Mouse (Mus musculus) MEL (cell line): ENCODE results near the gene Robo1. TPM values are rescaled to one million over a fixed set of nuclear protein-coding genes. Genes with fewer than 3 reads are reported as not detected.

ENCODE experiments used
- DNase-seq: peaks from one replicate; pipeline ENCODE4 v3.0.0; 2011; ENCODE audit warnings: low read depth, low spot score
- H3K27ac ChIP-seq: 2 replicates; pipeline ENCODE4 v1.5.1; 2012; ENCODE audit warnings: low read depth, mild to moderate bottlenecking, control low read depth, low read length, moderate library complexity; ENCODE audit not compliant: control insufficient read depth
- H3K27me3 ChIP-seq, 2 experiments: fragments of 150-350 bp in 1 of 2; sonication (generic) in 1 of 2; 2 replicates each; pipeline ENCODE4 v1.6.1; 2012; ENCODE audit warnings: low read length in 2 of 2, mild to moderate bottlenecking in 2 of 2, improper control_type of control experiment in 1 of 2, moderate library complexity in 1 of 2; ENCODE audit not compliant: insufficient read depth in 2 of 2, control insufficient read depth in 1 of 2
- H3K36me3 ChIP-seq, 2 experiments: 2 replicates each; pipeline ENCODE4 v1.6.1; 2012 to 2014; ENCODE audit warnings: low read length in 2 of 2, improper control_type of control experiment in 1 of 2, inconsistent platforms in 1 of 2, mild to moderate bottlenecking in 1 of 2; ENCODE audit not compliant: insufficient read depth in 2 of 2, control insufficient read depth in 1 of 2
- H3K4me1 ChIP-seq, 2 experiments: fragments of 150-350 bp in 1 of 2; sonication (generic) in 1 of 2; 2 replicates each; pipeline ENCODE4 v1.6.1; 2012; ENCODE audit warnings: low read length in 2 of 2, improper control_type of control experiment in 1 of 2, mild to moderate bottlenecking in 1 of 2; ENCODE audit not compliant: insufficient read depth in 2 of 2, control insufficient read depth in 1 of 2
- H3K4me3 ChIP-seq, 2 experiments: fragments of 150-350 bp in 1 of 2; sonication (generic) in 1 of 2; 2 replicates each; pipeline ENCODE4 v1.5.1; 2012; ENCODE audit warnings: low read depth in 2 of 2, low read length in 2 of 2, mild to moderate bottlenecking in 2 of 2, moderate library complexity in 2 of 2, control low read depth in 1 of 2, improper control_type of control experiment in 1 of 2; ENCODE audit not compliant: control insufficient read depth in 1 of 2, insufficient read depth in 1 of 2
- H3K79me2 ChIP-seq: 2 replicates; pipeline ENCODE4 v1.6.1; 2012; ENCODE audit warnings: mild to moderate bottlenecking, low read length, moderate library complexity; ENCODE audit not compliant: control insufficient read depth, poor library complexity, insufficient read depth
- H3K9ac ChIP-seq: 2 replicates; pipeline ENCODE4 v1.6.1; 2012; ENCODE audit warnings: low read depth, mild to moderate bottlenecking, control low read depth, low read length, moderate library complexity; ENCODE audit not compliant: control insufficient read depth, poor library complexity, severe bottlenecking
- H3K9me3 ChIP-seq: fragments of 150-350 bp; sonication (generic); replicated peaks from 2 replicates; pipeline ENCODE4 v1.6.1; 2012; ENCODE audit warnings: mild to moderate bottlenecking, low read length, improper control_type of control experiment, moderate library complexity; ENCODE audit not compliant: insufficient read depth
- BHLHE40 ChIP-seq: IDR thresholded peaks from 2 replicates; pipeline ENCODE4 v1.6.1; 2012; ENCODE audit warnings: low read depth, mild to moderate bottlenecking, inconsistent platforms, low read length, improper control_type of control experiment, borderline replicate concordance
- CTCF ChIP-seq, 3 experiments: IDR thresholded peaks in 2 of 3; conservative IDR thresholded peaks in 1 of 3; 2 replicates each; pipeline ENCODE4 v1.5.1; 2011 to 2012; ENCODE audit warnings: low read length in 3 of 3, low read depth in 2 of 3, mild to moderate bottlenecking in 2 of 3, improper control_type of control experiment in 1 of 3, inconsistent platforms in 1 of 3, mixed read lengths in 1 of 3, moderate library complexity in 1 of 3; ENCODE audit not compliant: control insufficient read depth in 1 of 3, insufficient read depth in 1 of 3, poor library complexity in 1 of 3, severe bottlenecking in 1 of 3
- ELF1 ChIP-seq: IDR thresholded peaks from 2 replicates; pipeline ENCODE4 v1.6.1; 2014; ENCODE audit warnings: low read depth, mild to moderate bottlenecking, inconsistent platforms, low read length, improper control_type of control experiment, moderate library complexity
- EP300 ChIP-seq, 2 experiments: IDR thresholded peaks; 2 replicates each; pipeline ENCODE4 v1.6.1; 2011; ENCODE audit warnings: improper control_type of control experiment in 2 of 2, low read length in 2 of 2, low read depth in 1 of 2, mild to moderate bottlenecking in 1 of 2
- ETS1 ChIP-seq: IDR thresholded peaks from 2 replicates; pipeline ENCODE4 v1.6.1; 2012; ENCODE audit warnings: low read depth, mild to moderate bottlenecking, inconsistent platforms, low read length, improper control_type of control experiment, moderate library complexity
- GATA1 ChIP-seq: IDR thresholded peaks from 2 replicates; pipeline ENCODE4 v1.6.1; 2011; ENCODE audit warnings: low read depth, low read length, improper control_type of control experiment
- KAT2A ChIP-seq: conservative IDR thresholded peaks from 2 replicates; pipeline ENCODE4 v1.6.1; 2012; ENCODE audit warnings: low read depth, low read length, improper control_type of control experiment, inconsistent platforms
- MAX ChIP-seq: IDR thresholded peaks from 2 replicates; pipeline ENCODE4 v1.6.1; 2011; ENCODE audit warnings: low read length, improper control_type of control experiment
- MAZ ChIP-seq: IDR thresholded peaks from 2 replicates; pipeline ENCODE4 v1.6.1; 2012; ENCODE audit warnings: low read depth, mild to moderate bottlenecking, inconsistent platforms, low read length, improper control_type of control experiment
- MEF2A ChIP-seq: IDR thresholded peaks from 2 replicates; pipeline ENCODE4 v1.6.1; 2014; ENCODE audit warnings: low read depth, mild to moderate bottlenecking, inconsistent platforms, low read length, improper control_type of control experiment; ENCODE audit not compliant: poor library complexity, insufficient replicate concordance, severe bottlenecking; ENCODE audit errors: extremely low read depth
- NRF1 ChIP-seq: IDR thresholded peaks from 2 replicates; pipeline ENCODE4 v1.6.1; 2014; ENCODE audit warnings: low read depth, mild to moderate bottlenecking, inconsistent platforms, low read length, improper control_type of control experiment, moderate library complexity; ENCODE audit not compliant: poor library complexity, insufficient read depth, severe bottlenecking
- POLR2A ChIP-seq, 2 experiments: IDR thresholded peaks; 2 replicates each; pipeline ENCODE4 v1.6.1; 2011 to 2012; ENCODE audit warnings: low read length in 2 of 2, mild to moderate bottlenecking in 2 of 2, control low read depth in 1 of 2, improper control_type of control experiment in 1 of 2, low read depth in 1 of 2, moderate library complexity in 1 of 2; ENCODE audit not compliant: control insufficient read depth in 1 of 2, insufficient read depth in 1 of 2, poor library complexity in 1 of 2
- RAD21 ChIP-seq: IDR thresholded peaks from 2 replicates; pipeline ENCODE4 v1.6.1; 2011; ENCODE audit warnings: mild to moderate bottlenecking, low read depth, low read length, improper control_type of control experiment
- SIN3A ChIP-seq: IDR thresholded peaks from 2 replicates; pipeline ENCODE4 v1.6.1; 2012; ENCODE audit warnings: low read length, improper control_type of control experiment, inconsistent platforms
- SMC3 ChIP-seq: IDR thresholded peaks from 2 replicates; pipeline ENCODE4 v1.6.1; 2011; ENCODE audit warnings: low read depth, low read length, improper control_type of control experiment
- TCF12 ChIP-seq: IDR thresholded peaks from 2 replicates; pipeline ENCODE4 v1.6.1; 2014; ENCODE audit warnings: low read depth, mild to moderate bottlenecking, inconsistent platforms, low read length, improper control_type of control experiment, moderate library complexity
- ZC3H11A ChIP-seq: IDR thresholded peaks from 2 replicates; pipeline ENCODE4 v1.6.1; 2012; ENCODE audit warnings: low read depth, mild to moderate bottlenecking, inconsistent platforms, low read length, improper control_type of control experiment
- ZKSCAN1 ChIP-seq: IDR thresholded peaks from 2 replicates; pipeline ENCODE4 v1.6.1; 2012; ENCODE audit warnings: low read depth, mild to moderate bottlenecking, inconsistent platforms, low read length, improper control_type of control experiment, moderate library complexity
- polyA plus RNA-seq, 2 experiments: library from polyadenylated mRNA; stranded (reverse) in 1 of 2; unstranded in 1 of 2; fragments of >175 nt in 1 of 2; fragments of >200 nt in 1 of 2; gene quantifications; 2 replicates each; pipeline versions ENCODE4 v1.2.1 to v1.2.4; 2012; ENCODE audit warnings: low replicate concordance in 2 of 2, low read depth in 1 of 2; ENCODE audit not compliant: insufficient read length in 2 of 2, insufficient read depth in 1 of 2, missing spikeins in 1 of 2
- total RNA-seq: library from RNA; depleted of rRNA; stranded (reverse); fragments of 300-350 nt; gene quantifications from 2 replicates; pipeline ENCODE4 v1.2.3, GENCODE M21; 2012

Gene Robo1
- total and polyA plus RNA-seq, 3 experiments, result not detected

DNA sequence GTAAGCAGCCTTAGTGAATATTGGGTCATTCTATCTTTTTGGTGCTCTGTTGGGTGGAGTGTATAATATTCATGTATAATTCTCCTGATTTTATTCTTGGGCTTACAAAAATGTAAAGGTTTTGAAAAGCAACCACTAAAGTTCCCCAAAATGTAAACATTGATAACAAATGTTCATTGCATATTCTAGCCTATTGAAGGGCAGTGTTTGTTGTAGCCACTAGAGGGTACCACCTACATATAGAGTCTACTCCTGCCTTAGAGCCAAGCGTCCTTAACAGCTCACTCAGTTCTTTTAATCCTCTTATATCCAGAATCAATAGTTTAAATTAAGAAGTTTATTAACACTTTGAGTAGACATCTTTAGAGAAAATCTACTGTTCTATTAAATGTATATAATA, 306.8 kb downstream of the Robo1 start:
- Histone ChIP-seq H3K4me3 (no peak overlapping the region), H3K4me1 (no peaks in the 10 kb centered on the region), H3K27me3 (no peaks in the 10 kb centered on the region; a peak in 1 of 4 replicates), H3K27ac (no peak overlapping the region), H3K9ac (no peak overlapping the region), H3K9me3 (no peaks in the 10 kb centered on the region)
- TF ChIP-seq SMC3 (peak; percentile 28; the same call in 1 of the 2 replicates), ELF1 (no peak), KAT2A (no peak), MAX (no peak), RAD21 (peak; percentile 15), CTCF (IDR thresholded peaks at IDR 0.05 in 2 of 3, conservative IDR thresholded peaks at IDR 0.05 in 1 of 3; ENCODE audit: control insufficient read depth in 1 of 3, insufficient read depth in 1 of 3, low read depth in 2 of 3, low read length in 3 of 3, poor library complexity in 1 of 3, severe bottlenecking in 1 of 3) (peak in 2 of 3 experiments; percentile 4 to 21; a peak in 1 of 6 replicates)
- TF ChIP-seq, all 39 proteins: peak for 3
- Histone ChIP-seq H3K36me3 (no peaks in the 10 kb centered on the region), H3K79me2 (no peaks in the 10 kb centered on the region)
- DNase-seq, result no peak

DNA sequence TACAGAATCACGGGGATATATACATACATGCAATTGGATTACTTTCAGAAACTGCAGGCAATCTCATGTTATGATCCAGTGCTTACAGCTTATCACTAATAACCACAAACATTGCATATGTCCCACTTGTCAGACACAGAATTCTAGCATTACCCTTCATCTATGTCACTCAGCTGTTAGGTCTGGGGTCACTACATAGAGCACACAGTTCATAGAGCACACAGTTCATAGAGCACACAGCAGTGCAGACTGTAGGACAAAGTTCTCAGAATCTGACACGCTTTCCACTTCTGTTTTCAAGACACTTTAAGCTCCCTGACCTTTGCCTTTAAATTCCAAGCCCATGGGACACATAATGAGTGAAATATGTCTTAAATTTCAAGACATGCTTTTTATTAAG, 307.3 kb downstream of the Robo1 start:
- no peak for TF ChIP-seq TCF12
- no peak for TF ChIP-seq MAX
- no peak for TF ChIP-seq BHLHE40
- TF ChIP-seq ZKSCAN1, result no peak
- TF ChIP-seq EP300 (IDR thresholded peaks at IDR 0.05; ENCODE audit: low read depth in 1 of 2, low read length in 2 of 2), result no peak
- no peak for TF ChIP-seq GATA1
- TF ChIP-seq NRF1, result no peak
- TF ChIP-seq SIN3A, result no peak
- TF ChIP-seq KAT2A, result no peak
- TF ChIP-seq MEF2A, result no peak
- TF ChIP-seq CTCF (IDR thresholded peaks at IDR 0.05 in 2 of 3, conservative IDR thresholded peaks at IDR 0.05 in 1 of 3; ENCODE audit: control insufficient read depth in 1 of 3, insufficient read depth in 1 of 3, low read depth in 2 of 3, low read length in 3 of 3, poor library complexity in 1 of 3, severe bottlenecking in 1 of 3), result no peak
- no peak for TF ChIP-seq ELF1
- TF ChIP-seq MAZ, result no peak
- no peak for TF ChIP-seq ZC3H11A
- TF ChIP-seq ETS1, result no peak
- no peak for TF ChIP-seq POLR2A (IDR thresholded peaks at IDR 0.05; ENCODE audit: control insufficient read depth in 1 of 2, insufficient read depth in 1 of 2, low read depth in 1 of 2, low read length in 2 of 2, poor library complexity in 1 of 2)
- no peak for DNase-seq
- H3K4me1 ChIP-seq, result no peaks in the 10 kb centered on the region
- H3K9me3 ChIP-seq, result no peaks in the 10 kb centered on the region
- no peak overlapping the region for H3K4me3 ChIP-seq
- no peak overlapping the region for H3K27ac ChIP-seq
- H3K27me3 ChIP-seq, result no peaks in the 10 kb centered on the region; a peak in 1 of 4 replicates
- H3K9ac ChIP-seq, result no peak overlapping the region
- H3K79me2 ChIP-seq, result no peaks in the 10 kb centered on the region
- no peaks in the 10 kb centered on the region for H3K36me3 ChIP-seq
